Mouse (Mus musculus) megakaryocyte, adult 5-6 weeks (primary cell): ENCODE data around the gene Fcho2. TPM values are rescaled to one million over a fixed set of nuclear protein-coding genes. Genes with fewer than 3 reads are reported as not detected.

Experiments used
- ATAC-seq: 2 replicates; pipeline ENCODE4 v1.8.0; 2016; ENCODE audit warnings: mild to moderate bottlenecking, inconsistent platforms; ENCODE audit not compliant: poor library complexity, severe bottlenecking
- total RNA-seq, 2 experiments: library from RNA; stranded (forward) in 1 of 2; stranded (reverse) in 1 of 2; fragments of 153-499, 151-499 nt in 1 of 2; fragments of 221-1000, 200-1000 nt in 1 of 2; gene quantifications; 2 replicates each; pipeline versions ENCODE4 v1.2.3 to v1.2.4; 2015 to 2017

The Fcho2 gene
- total RNA-seq, 2 experiments from 2014 or later: 47.5 to 123 TPM

DNA sequence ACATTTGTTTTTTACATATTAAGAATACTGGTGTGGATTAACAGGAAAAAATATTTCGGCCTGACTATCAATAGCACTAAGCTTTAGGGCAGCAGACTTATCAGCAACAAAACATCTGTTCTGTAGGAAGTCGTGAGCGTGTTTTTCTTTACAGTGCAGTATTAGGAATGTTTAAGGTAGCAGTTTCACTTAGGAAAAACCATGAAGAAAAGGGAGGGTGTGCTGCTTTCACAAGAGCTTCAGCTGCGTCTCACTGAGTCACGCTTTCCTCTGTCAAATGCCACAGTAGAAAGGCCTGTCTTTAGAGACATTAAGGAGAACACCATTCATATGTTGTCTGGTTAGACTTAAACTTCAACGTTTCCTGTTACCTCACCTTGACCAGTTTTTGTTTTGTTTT lies 5.1 kb downstream of the Fcho2 start:
- ATAC-seq: peak; percentile 38

DNA sequence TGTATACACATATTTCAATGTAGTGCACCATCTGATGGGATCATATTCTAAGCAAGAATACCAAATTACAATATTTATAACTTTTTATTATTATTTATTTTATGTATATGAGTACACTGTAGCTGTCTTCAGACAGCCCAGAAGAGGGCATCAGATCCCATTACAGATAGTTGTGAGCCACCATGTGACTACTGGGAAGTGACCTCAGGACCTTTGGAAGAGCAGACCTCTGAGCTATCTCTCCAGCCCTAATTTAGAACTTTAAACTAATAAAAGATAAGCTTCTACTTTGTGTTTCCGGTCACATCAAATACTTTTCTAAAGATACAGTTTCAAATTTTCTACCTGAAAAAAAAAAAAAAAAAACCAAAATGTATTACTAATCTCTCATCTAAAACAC lies 6.2 kb downstream of the Fcho2 start:
- ATAC-seq: no peak

DNA sequence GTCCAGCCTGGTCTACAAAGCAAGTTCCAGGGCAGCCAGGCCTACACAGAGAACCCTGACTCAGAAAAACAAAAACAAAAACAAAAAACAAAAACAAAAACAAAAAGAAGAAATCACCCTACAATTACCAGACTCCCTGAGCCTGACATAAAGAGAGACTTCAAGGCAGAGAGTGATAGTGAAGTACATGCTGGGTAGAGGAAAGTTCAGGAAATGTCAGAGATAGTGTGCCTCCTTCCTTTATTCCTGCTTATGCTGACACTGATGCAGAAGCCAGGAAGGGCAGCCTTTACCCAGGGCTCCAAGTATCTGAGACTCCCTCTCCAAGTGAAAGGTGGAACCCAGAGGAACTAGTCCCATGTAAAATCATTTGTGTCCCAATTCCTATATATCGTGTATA lies 10.8 kb downstream of the Fcho2 start:
- ATAC-seq: no peak

DNA sequence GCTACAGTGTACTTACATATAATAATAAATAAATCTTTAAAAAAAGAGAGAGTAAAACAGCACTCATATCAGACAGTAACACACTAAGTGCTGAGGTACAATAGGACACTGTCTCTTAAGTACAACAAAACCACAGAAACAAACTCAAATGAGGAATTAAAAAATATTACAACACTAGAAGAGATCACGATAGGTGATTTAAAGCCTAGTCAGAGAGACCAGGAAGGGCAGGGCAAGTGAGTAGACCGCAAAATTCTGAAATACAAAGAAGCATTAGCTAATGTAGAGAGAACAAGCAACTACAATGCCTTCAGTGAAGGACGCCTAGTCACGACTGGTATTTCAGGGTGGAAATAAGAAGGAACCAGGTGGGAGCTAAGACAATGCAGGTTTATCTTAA lies 11.6 kb downstream of the Fcho2 start:
- ATAC-seq: peak; percentile 98

DNA sequence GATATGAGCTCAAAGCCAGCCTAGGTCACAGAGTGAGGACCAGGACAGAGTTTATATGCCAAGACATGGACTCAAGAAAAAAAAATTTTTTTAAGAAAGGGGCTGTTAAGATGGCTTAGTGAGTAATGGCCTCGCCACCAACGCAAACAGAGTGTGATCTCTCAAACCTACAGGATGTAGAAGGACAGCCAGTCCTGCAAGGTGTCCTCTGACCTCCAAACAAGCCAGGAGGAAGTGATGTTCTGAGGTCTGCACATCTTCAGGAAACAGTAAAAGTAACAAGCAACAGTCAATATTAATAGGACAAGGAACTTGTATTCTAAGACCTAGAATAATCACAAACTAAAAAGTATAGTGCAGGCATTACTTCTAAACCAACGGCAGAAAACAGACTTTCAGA lies 12.3 kb downstream of the Fcho2 start:
- peak; percentile 46 for ATAC-seq

DNA sequence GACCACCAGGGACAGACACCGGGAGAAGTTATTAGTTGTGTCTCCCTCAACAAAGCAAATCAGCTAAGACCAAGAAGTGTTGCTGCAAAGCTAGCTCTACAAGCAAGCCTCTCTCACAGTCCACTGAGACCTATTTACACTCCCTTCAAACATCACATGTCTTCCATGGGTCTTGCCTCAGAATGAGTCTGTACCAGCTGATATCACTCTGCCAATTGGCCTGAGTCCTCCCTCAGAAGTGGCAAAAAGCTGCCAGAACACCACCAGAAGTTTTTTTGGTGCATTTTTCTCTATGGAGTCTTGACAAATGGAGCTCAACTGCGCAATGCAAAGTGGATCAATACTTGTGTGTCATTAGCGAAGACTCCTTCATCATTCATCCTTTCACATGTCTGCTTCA lies 19.7 kb downstream of the Fcho2 start:
- ATAC-seq: no peak

DNA sequence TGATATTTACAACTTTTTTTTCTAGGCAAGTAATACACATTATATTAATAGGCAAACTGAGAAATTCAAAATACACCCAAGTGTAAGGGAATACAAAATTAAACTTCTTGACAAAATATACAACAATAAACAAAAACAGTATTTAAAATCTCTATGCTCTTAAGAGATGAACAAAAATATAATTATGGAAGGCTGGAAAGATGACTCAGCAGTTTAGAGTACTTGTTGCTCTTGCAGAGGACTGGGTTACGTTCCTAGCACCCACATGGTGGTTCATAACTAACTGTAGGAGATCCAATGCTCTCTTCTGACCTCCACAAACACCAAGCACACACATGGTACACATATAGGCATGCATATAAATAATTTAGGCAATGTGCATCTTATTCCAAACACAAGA lies 22.4 kb downstream of the Fcho2 start:
- ATAC-seq: no peak

DNA sequence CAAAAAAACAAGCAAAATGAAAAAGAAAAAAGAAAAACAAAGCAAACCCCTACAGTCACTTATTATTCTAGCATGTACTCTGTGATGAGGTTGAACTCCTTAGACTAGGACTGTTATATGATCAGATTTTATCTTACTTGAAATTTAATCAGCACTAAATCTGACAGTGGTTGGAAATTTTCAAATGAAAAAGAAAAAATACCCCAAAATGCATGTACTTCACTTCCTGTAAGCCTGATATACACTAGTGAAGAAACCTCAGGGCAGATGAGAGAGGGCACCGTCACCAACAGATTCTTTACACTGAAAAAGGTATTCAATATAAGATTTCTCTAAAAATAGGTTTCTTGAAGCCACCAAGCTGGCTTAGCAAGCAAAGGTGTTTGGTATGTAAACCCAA lies 23.6 kb downstream of the Fcho2 start:
- ATAC-seq: no peak

DNA sequence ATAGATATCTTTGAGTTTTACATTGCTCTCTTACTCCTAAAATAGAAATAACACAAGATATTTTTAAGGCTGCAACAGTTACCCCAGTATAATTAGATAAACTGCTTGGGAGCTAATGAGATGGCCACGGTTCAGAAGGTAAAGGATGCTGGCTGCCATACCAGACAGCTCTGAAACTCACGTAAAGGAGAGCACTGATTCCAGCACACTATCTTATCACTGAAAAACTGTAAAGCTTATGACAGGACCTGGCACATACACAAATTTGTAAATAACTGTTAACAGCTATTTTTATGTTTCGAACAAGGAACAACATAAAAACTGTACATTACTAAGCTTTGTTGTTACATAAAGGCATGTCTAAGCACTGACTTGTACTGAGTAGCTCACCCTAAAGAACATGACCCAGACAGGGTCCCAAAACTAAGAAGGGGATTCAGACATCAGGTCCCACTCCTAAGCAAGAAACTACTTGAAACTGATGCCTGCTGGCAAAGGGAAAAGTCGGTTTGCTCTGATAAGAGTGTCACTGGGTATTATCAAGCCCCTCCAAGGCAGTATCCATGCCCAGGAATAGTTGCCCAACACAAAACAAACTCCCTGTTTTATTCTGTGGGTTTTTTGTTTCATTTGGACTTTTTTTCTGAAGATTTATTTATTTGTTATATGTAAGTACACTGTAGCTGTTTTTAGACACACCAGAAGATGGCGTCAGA lies 28.1 kb downstream of the Fcho2 start:
- no peak for ATAC-seq

DNA sequence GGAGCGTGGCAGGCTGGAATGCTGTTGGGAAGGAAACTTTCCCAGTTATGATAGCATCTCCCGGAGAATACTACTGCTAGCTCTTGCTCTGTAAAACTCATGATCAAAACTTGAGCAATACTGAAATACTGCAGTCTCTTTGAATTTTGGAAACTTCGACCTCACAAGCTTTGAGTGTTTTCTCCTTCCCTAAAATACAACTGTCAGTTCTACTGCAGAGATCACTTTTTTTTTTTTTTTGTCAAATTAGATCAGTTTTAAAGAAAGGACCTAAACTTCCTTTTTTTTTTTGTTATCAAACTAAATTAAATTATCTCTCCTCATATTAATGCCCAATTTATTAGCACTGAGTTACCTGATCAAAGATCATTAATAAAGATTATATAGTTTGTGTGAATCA lies 37.3 kb downstream of the Fcho2 start:
- ATAC-seq: no peak

DNA sequence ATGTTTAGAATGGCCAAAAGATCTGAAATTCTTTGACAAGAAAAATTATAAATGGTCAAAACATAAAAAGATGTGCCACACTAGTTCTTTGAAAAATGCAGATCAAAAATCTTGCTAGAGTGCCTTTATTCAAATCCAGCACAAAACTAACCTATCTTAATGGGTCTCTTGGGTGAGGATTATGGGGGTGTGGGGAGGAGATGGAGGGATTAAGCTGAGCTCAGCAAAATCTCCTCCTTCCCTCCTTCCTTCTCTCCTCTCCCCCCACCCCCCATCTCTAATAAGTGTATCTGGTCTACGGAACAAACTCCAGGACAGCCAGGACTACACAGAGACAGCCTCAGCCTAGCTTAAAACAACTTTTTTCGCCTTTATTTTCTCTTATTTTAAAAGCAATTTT lies 43.8 kb downstream of the Fcho2 start:
- ATAC-seq: no peak

DNA sequence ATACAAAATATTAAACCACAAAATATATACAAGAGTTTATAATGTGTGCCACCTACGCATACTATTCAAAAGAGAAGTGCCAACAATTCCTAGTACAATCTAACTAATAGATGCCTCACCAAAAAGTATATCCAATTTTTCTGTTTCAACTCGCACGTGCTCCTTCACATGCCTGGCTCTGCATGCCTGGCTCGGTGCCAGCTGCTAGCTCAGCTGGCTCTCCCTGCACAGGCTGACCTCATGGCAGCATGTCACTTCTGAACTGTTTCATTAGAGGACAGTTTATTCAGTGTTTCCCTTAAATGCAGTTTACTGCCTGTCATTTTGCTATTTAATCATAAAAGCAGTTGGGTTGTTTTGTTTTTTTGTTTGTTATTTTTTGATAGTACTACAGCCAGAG lies 46.9 kb downstream of the Fcho2 start:
- no peak for ATAC-seq

DNA sequence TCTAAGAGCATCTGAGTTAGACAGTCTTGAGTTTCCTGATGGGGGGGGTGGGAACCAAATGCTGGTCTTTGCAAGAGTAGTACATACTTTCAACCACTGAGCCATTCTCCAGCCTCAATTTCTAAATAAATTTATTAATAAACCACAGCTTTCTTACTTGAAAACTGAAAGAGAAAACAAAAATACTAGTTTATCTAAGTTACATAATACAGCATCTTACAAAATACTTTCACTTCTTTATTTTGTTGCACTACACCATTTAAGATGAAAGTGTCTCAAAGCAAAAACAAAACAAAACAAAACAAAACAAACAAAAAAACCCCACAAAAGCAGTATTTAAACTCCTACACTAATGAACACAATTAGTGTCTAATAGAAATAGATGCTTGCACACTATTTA lies 53.5 kb downstream of the Fcho2 start:
- peak; percentile 57 for ATAC-seq

DNA sequence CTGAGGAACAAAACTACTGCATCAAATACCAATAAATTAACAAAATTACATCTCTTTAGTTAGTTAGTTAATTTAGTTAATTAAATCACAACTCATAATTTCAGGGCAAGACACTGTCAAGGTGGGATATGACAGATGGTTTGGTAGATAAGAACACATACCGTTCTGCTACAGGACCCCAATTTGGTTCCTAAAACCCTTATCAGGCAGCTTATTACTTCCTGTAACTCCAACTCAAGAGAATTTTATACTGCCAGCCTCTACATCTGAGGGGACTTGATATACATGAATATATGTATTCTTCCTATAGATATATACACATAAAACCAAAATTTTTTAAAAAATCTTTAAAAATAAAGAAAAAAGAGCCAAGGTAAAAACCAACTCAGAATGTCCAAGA lies 59.4 kb downstream of the Fcho2 start:
- no peak for ATAC-seq

DNA sequence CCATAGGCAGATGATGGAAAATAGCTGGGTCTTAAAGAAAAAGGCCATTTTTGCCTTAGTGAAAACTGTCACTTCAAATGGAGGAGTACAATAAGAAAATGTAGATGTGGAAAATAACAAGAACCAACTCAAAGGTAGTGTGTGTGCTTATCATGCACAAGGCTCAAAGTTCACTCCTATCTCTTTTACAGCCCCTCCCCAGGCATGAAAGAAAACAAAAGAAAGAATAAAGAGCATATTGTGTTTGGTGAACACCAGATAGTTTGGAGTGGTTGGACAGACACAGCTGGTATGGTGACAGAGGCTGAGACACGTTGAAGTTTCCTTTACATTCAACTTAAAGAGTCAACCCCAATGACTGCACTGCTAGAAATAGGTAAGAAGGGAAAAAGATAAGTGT lies 70.6 kb downstream of the Fcho2 start:
- ATAC-seq: no peak

DNA sequence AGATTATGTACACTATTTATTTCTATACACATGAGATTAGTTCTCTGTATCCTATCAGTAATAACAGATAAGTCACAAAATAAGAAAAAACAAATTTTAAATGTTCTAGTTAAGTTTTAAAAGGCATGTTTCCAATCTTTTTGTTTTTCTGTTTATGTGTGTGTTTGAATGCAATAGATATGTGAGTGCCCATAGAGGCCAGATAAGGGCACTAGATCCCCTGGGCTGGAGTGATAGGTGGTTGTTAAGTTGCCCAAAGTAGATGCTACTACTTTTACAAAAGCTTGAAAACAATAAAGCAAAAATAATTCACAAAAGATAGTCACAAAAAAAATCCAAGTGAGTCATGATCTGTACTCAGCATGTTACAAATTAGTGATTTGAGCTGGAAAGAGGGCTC lies 71.4 kb downstream of the Fcho2 start:
- no peak for ATAC-seq

DNA sequence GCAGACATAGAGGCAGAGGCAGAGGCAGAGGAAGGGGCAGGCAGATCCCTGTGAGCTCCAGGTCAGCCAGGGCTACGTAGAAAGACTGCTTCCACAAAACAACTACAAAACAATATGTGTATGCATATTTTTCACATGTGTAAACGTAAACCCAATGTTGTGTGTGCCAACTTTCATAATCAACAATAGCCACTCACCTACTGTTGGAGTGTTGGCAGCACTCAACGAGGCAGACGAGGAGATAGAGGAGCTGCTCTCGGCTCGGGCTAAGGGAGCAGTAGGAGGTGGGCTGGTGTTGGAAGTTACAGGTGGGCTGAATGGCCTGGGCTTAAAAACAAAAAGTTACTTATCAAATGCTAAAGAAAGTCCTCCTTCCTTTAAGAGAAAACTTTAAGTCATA lies 72.0 kb downstream of the Fcho2 start:
- no peak for ATAC-seq

DNA sequence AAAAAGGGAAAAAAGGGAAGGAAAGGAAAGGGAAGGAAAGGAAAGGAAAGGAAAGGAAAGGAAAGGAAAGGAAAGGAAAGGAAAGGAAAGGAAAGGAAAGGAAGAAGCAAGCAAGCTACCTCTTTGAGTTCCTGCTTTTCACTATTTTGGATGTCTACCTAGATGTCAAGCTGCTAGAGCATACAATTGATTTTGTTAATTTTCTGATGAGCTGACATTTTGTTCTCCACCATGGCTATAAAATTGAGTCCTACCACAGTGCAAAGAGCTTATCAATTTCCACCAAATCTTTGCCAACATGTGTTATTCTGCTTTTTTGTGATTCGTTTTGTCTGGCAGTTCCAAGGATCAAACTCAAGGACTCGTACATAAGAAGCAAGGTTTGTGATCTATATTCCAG lies 77.0 kb downstream of the Fcho2 start:
- 0 out of 2 replicates have a peak, but pooled peaks have one; percentile 15 for ATAC-seq

DNA sequence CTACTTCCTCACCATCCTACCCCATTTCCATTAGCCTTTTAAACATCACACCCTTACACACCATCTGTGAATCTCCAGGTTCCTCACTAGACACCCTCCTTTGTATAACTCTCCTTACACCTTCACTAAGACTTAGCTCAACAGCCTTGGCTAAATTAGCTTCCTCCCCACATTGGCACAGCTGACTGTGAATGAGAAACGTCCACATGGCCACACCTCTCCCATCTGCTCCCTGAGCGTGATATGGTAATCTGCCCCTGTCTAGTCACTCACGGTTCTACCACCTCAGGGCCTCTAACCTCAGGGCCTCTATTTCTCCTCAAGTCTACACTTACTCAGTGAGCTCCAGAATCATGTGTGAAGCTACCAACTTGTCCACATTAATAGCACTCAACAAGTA lies 82.0 kb downstream of the Fcho2 start:
- ATAC-seq: no peak

DNA sequence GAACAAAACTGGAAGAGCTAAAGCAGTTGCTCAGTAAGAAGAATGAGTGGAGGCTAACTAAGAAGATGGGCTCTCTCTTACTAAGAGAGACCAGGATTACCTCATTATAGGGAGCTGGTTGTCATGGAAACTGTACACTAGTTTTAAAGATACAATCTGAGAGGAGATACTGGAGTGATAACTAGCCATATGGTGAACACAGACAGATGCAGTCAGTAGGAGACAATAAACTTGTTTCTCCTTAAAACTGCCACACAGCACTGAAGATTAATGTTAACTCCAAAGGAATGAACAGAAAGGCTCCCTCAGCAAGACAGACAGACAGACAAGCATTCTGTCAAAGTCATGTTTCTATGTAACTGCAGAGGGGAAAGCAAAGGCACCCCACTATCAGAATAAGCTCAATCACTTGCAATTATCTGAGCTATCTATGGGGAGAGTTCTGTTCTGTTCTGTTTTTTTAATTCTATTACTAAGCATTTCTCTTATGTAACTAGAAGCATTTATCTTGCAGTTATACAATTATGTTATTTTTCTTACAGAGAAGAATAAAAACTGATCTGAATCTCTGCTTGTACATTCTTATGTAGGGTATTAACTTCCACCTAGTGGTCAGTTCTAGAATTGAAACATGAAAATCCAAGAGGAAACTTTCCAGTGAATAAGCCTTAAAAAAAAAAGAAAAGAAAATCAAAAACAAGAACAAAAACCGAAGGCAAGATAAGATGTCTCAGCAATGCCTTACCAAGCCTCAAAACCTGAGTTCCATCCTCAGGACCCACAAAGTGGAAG lies 85.8 kb downstream of the Fcho2 start:
- no peak for ATAC-seq

DNA sequence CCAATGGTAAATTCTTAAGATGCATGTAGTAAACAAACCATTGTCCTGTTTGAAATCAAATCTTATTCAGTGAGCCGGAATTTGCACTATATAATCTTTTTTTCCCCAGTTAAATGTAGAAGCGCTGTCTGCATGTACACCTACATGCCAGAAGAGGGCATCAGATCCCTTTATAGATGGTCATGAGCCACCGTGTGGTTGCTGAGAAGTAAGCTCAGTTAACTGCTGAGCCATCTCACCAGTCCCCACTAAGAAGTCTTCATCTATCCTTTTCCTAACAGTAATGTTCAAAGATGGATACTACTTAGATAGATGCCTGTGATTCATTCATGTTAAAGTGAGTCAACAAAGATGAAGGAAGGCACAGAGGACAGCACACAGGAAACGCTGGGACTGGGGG lies 88.8 kb downstream of the Fcho2 start:
- no peak for ATAC-seq

DNA sequence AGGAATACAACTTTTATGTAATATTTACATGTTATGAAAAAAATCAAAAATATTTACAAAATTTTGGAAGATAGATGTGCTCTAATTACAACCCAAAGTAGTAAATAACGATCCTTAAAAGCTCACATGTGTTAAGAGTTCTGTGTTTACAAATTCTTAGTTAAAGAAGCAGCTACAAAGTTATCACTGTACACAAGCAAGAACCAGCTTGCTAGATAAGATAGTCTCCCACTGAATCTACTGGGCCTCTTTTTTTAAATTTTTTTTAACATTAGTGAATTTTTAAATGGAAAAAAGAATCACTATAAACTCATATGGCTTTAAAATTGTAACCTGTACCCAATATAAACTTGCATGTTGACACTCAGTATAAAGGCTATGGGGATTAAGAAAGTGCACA lies 91.8 kb downstream of the Fcho2 start:
- ATAC-seq: no peak

DNA sequence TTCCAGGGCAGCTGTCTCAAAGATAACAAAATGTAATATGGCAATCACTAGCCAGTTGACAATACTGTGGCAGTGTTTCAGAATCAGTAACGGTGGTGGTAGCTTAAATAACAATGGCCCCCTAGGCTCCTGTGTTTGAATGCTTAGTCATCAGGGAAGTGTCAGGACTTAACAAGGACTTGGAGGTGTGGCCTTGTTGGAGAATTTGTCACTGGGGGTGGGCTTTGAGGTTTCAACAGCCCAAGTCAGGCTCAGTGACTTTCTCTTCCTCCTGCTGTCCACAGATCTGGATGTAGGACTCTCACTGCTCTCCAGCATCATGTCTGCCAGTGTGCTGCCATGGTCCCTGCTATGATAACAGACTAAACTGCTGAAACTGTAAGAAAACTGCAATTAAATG lies 93.0 kb downstream of the Fcho2 start:
- ATAC-seq: no peak
